Mouse (Mus musculus) cerebellum, adult 9-10 months (tissue): ENCODE measurements at regions not wholly inside any gene's neighbourhood (a gene's known extent, or its start where the extent isn't known, plus 50 kb on each side); places are given as distances from the start of the nearest gene placed in this dataset.

Experiments
- DNase-seq: peaks from one replicate; pipeline ENCODE4 v3.0.0; 2022

- DNase-seq, result no peak
Observed at GRCm38 (mm10) chr12:29124079-29124668, 372.6 kb downstream of the Eipr1 start.

- DNase-seq, result no peak
Observed at GRCm38 (mm10) chr12:29128844-29129243, 377.2 kb downstream of the Eipr1 start.

- DNase-seq, result no peak
Observed at GRCm38 (mm10) chr12:29129331-29129730, 377.7 kb downstream of the Eipr1 start.

GRCm38 (mm10) chr12:29134326-29134725 lies 382.7 kb downstream of the Eipr1 start:
- DNase-seq, result no peak

- peak; percentile 93 for DNase-seq
Observed at GRCm38 (mm10) chr12:29136850-29137268, 385.3 kb downstream of the Eipr1 start.

GRCm38 (mm10) chr12:29137455-29137854 lies 385.9 kb downstream of the Eipr1 start:
- DNase-seq, result no peak

GRCm38 (mm10) chr12:29140576-29140975 lies 387.6 kb upstream of the Myt1l start:
- DNase-seq, result no peak

GRCm38 (mm10) chr12:29141132-29141531 lies 387.1 kb upstream of the Myt1l start:
- DNase-seq, result peak; percentile 93

- DNase-seq, result peak; percentile 55
Observed at GRCm38 (mm10) chr12:29141855-29142254, 386.3 kb upstream of the Myt1l start.

GRCm38 (mm10) chr12:29143297-29143696 lies 384.9 kb upstream of the Myt1l start:
- DNase-seq, result peak; percentile 40

GRCm38 (mm10) chr12:29160920-29161319 lies 367.3 kb upstream of the Myt1l start:
- DNase-seq, result no peak

GRCm38 (mm10) chr12:29161546-29161945 lies 366.6 kb upstream of the Myt1l start:
- DNase-seq, result no peak

- DNase-seq, result no peak
Observed at GRCm38 (mm10) chr12:29164701-29165100, 363.5 kb upstream of the Myt1l start.

- no peak for DNase-seq
Observed at GRCm38 (mm10) chr12:29166316-29166715, 361.9 kb upstream of the Myt1l start.

GRCm38 (mm10) chr12:29167922-29168321 lies 360.3 kb upstream of the Myt1l start:
- DNase-seq, result peak; percentile 27

- DNase-seq, result no peak
Observed at GRCm38 (mm10) chr12:29175698-29176440, 352.3 kb upstream of the Myt1l start.

GRCm38 (mm10) chr12:29177145-29177544 lies 351.0 kb upstream of the Myt1l start:
- DNase-seq, result no peak

GRCm38 (mm10) chr12:29178168-29178895 lies 349.9 kb upstream of the Myt1l start:
- no peak for DNase-seq

- no peak for DNase-seq
Observed at GRCm38 (mm10) chr12:29179405-29179804, 348.8 kb upstream of the Myt1l start.

GRCm38 (mm10) chr12:29180576-29180975 lies 347.6 kb upstream of the Myt1l start:
- no peak for DNase-seq

- DNase-seq, result no peak
Observed at GRCm38 (mm10) chr12:29187619-29188018, 340.6 kb upstream of the Myt1l start.

GRCm38 (mm10) chr12:29192391-29192790 lies 335.8 kb upstream of the Myt1l start:
- DNase-seq, result no peak

- DNase-seq, result no peak
Observed at GRCm38 (mm10) chr12:29211946-29212345, 316.2 kb upstream of the Myt1l start.

GRCm38 (mm10) chr12:29213625-29214024 lies 314.6 kb upstream of the Myt1l start:
- no peak for DNase-seq
